Mouse (Mus musculus) heart, adult 2 months (tissue): ENCODE measurements around the gene Pax3.

Experiments
- CTCF ChIP-seq: fragments of 200-600 bp; IDR thresholded peaks from 2 replicates; pipeline ENCODE4 v1.8.1; 2022; ENCODE audit warnings: antibody characterized with exemption, mild to moderate bottlenecking, moderate library complexity
- EP300 ChIP-seq: fragments of 200-500 bp; IDR thresholded peaks from 2 replicates; pipeline ENCODE4 v1.6.1; 2011; ENCODE audit warnings: low read depth, low read length, control low read depth; ENCODE audit not compliant: insufficient read depth

DNA sequence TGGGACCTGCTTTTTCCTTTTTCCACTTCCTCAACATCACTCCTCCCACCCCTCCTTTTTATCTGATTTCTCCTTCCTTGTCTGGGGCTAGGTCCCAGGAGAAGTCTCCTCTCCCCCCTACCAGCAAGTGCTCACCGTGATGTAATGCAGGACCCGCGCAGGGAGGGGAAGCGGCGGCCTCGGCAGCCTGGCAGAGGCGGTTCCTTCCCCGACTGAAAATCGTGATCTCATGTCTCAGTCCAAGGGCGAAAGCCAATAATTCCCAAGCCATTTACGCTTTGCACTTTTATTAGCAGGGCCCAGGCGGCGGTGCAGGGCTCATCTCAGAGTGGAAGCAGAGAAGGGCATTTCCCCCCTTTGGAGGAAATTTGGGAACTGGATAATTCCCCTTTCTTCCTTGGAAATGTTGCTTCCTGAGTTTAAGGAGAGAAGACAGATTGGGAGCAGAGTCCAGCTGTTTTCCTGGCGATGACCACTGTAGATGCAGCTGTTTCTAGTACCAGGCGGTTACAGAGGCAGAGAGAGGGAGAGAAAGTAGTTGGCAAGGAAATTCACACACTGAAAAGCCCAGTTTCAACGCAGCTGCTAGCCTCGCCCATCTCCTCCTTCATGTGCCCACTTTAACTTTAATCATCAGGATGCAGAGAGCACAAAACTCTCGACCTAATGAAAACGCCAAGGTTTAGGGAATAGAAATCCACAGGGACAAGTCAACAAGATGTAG lies 21.3 kb upstream of the Pax3 start:
- TF ChIP-seq EP300 (no peak), CTCF (no peak)
